Mouse (Mus musculus) adipocyte (in vitro differentiated cells): ENCODE data around the gene Slc25a39.
"Not testable (repeated sequence)": the region's sequence is repeated elsewhere in the genome, so short reads cannot be mapped to it uniquely, and the experiment has no call there.

Experiments
- DNase-seq: peaks from one replicate; pipeline ENCODE4 v3.0.0-alpha.2; 2016; ENCODE audit warnings: low spot score

The Slc25a39 gene

GRCm38 (mm10) chr11:102371926-102372685, 35.6 kb downstream of the Slc25a39 start:
- DNase-seq: no peak

- no peak for DNase-seq
Measured at GRCm38 (mm10) chr11:102370285-102370684, 37.5 kb downstream of the Slc25a39 start.

GRCm38 (mm10) chr11:102369263-102369662, 38.5 kb downstream of the Slc25a39 start:
- DNase-seq: no peak

- DNase-seq: no peak
Measured at GRCm38 (mm10) chr11:102368347-102368746, 39.4 kb downstream of the Slc25a39 start.

- DNase-seq: no peak
Measured at GRCm38 (mm10) chr11:102367504-102368280, 40.1 kb downstream of the Slc25a39 start.

- DNase-seq: not testable (repeated sequence)
Measured at GRCm38 (mm10) chr11:102366103-102366502, 41.6 kb downstream of the Slc25a39 start, which contains the start of gene Slc4a1. Gene Slc4a1, minus strand, starts transcription at chr11:102366203.

GRCm38 (mm10) chr11:102365699-102366098, 42.0 kb downstream of the Slc25a39 start:
- no peak for DNase-seq

- no peak for DNase-seq
Measured at GRCm38 (mm10) chr11:102364570-102365371, 43.0 kb downstream of the Slc25a39 start.

GRCm38 (mm10) chr11:102363623-102364022, 44.1 kb downstream of the Slc25a39 start:
- DNase-seq: no peak

- DNase-seq: no peak
Measured at GRCm38 (mm10) chr11:102361776-102362495, 45.8 kb downstream of the Slc25a39 start.

GRCm38 (mm10) chr11:102358365-102358764, 49.4 kb downstream of the Slc25a39 start:
- no peak for DNase-seq

- DNase-seq: no peak
Measured at GRCm38 (mm10) chr11:102356636-102357350, 51.0 kb downstream of the Slc25a39 start.

GRCm38 (mm10) chr11:102356190-102356589, 51.6 kb downstream of the Slc25a39 start:
- no peak for DNase-seq

GRCm38 (mm10) chr11:102355501-102355900, 52.2 kb downstream of the Slc25a39 start:
- no peak for DNase-seq

GRCm38 (mm10) chr11:102353021-102353431, 54.7 kb downstream of the Slc25a39 start:
- DNase-seq: no peak
